Mouse (Mus musculus): ENCODE measurements around the gene Cphx2.
"Not testable (repeated sequence)": the region's sequence is repeated elsewhere in the genome, so short reads cannot be mapped to it uniquely, and the experiment has no call there.

Cphx2 gene

DNA sequence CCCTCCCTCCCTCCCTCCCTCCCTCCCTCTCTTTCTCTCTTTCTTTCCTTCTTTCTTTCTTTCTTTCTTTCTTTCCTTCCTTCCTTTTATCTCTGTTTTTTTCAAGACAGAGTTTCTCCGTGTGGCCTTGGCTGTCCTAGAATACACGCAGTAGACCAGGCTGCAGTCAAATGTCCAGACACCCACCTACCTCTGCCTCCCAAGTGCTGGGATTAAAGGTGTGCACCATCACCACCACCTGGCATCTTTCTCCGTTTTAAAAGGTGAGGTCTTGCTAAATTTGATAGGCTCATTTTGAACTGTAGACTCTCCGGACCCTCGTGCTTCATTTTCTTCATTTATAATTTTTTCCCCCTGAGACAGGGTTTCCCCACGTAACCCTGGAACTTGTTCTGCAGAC lies at the start of gene Cphx2:
Gene Cphx2, plus strand, starts transcription at position 301 of the 400 bp plus-strand sequence.
- DNase-seq (ENCODE audit: low spot score) = not testable (repeated sequence)

DNA sequence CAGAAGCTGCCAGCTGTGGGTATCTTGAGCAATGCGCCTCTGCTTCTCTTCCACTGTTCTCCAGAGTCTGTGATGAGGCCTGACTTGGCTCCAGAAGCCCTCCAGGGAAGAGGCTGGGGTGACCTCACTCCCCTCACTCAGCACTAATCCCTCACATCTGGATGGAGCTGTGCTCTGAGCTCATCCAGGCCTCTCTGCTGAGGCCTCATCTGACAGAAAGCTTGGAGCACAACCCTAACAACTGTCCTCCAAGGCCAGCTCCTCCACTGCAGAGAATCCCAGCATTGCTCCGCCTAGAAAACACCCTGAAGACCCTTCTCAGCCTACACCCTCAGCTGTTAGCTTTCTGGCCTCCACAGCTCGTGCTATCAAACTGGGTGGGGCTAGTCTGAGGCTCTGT lies 47.0 kb upstream of the Cphx2 start:
- not testable (repeated sequence) for DNase-seq (ENCODE audit: low spot score)

DNA sequence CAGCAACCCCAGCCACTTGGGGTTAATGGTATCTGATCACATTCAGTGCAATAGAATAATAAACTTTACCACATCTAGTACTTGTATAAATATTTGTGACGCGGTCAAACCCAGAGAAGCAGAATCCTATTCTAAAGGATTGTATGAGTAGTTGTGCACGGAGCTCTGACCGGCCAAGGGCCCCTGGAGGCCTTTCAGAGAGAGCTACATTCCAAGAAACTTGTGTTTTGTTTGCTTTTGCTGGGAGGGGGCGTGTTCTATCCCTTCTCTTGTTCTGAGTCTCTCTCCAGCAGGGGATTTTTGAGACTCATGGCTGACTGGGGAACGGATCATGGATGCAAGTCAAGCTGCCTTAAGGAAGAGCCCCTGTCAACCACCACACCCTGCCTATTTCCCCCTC lies 45.9 kb upstream of the Cphx2 start:
- DNase-seq (ENCODE audit: low spot score) = not testable (repeated sequence)

DNA sequence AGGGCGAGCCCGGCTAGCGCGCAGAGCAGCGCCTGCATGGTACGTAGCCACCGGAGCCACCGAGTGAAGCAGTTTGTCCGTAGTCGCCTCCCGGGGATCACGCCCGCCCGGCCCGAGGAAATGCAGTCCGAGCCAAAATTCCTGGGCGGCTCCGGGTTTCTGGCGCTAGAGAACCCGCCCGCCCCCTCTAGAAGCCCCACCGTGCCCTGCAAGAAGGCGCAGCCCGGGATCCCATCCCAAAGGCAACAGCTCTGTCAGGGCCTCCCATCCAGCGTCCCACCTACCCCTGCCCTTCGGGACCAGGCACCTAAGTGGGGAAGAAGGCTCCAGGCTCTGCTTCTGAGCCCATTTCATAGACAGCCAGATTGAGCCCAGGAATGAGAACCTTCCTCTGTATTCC lies 38.7 kb upstream of the Cphx2 start, which contains the start of gene Gm9780:
Gene Gm9780, minus strand, starts transcription at position 101 of the 400 bp plus-strand sequence.
- not testable (repeated sequence) for DNase-seq (ENCODE audit: low spot score)

DNA sequence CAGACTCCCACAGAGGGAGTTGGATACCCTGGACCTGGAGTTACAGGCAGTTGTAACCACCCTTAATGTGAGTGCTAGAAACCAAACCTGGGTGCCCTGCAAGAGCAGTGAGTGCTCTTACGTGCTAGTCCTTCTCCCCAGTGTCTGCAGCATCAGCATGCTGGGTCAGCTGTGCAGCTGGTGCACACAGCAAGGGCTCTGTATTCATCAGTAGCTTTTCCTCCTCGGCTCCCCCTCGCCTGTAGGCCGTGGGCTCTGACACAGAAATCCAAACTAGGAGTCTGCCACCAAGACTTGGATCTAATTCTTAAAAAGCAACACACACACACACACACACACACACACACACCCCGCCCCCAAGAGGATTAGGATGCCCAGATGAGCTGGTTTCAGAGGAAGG lies 36.3 kb upstream of the Cphx2 start:
- not testable (repeated sequence) for DNase-seq (ENCODE audit: low spot score)

DNA sequence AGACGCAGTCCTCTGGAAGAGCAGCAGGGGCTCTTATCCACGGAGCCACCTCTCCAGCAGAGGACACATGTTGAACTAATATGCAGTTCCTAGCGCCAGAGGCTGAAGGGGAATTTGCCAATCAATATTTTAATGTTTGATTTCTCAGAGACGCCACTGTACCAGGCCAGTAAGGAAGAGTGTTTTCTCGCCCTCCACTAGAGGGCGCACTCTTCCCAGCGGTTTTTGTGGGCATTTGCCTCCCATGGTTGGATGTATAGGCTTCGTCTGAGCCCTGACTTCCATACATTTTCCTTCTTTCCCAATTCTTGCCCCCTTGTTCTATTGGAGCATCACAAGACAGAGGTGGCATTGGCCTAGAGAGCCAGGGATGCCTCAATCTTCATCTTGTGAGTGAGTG lies 34.3 kb upstream of the Cphx2 start:
- DNase-seq (ENCODE audit: low spot score) = not testable (repeated sequence)

DNA sequence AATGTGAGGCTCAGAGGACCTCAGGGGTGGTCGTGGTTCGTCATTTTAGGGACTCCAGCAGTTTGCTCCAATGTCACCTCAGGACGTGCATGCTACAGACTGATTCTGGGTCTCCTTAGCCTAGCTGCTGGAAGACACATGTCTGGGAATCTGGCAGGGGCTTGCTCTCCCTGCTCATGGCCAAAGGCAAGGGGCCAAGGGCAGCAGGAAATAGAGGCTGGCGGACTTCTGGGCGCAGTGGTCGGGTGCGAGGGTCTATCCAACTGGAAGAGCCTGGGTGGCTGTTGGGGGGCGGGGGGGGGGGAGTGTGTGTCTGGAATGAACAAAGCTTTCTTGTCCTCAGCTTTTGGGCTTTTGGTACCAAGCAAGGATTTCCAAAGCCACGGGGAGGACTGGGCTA lies 32.5 kb upstream of the Cphx2 start:
- DNase-seq (ENCODE audit: low spot score) = not testable (repeated sequence)

DNA sequence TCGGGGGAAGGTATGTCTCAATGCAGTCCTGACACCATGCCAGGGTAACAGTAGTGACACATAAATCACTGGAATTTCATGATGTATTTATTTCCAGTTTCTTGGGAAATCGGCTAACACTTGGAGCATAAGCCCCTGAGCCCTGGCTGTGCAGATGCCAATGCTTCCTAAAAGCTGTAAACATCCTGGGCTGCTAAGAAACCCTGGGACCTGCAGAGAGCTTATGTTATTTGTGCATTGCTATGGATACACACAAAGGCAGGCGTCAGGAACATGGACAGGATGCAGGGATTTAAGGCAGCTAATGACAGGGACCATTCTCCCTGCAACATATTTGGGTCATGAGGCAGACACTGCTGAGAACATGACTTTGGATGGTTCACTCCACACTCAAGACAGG lies 23.1 kb upstream of the Cphx2 start:
- not testable (repeated sequence) for DNase-seq (ENCODE audit: low spot score)

DNA sequence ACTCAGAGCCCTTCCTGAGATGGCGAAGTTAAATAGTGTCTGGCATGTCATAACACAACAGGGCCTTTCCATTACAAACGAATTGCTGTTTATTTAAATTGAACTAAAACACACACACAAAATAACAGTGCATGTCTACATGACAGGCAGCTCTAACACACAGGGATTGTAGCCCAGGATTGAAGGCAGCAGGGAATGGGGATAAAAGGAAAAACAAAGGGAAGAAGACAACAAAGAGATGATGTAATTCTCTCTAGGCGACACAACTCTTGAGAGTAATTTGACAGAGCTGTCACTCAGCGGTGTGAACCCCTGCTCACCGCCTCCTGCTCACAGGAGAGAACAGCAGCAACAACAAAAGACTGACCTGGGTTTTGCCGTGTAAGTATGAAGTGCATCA lies 22.0 kb upstream of the Cphx2 start:
- not testable (repeated sequence) for DNase-seq (ENCODE audit: low spot score)

DNA sequence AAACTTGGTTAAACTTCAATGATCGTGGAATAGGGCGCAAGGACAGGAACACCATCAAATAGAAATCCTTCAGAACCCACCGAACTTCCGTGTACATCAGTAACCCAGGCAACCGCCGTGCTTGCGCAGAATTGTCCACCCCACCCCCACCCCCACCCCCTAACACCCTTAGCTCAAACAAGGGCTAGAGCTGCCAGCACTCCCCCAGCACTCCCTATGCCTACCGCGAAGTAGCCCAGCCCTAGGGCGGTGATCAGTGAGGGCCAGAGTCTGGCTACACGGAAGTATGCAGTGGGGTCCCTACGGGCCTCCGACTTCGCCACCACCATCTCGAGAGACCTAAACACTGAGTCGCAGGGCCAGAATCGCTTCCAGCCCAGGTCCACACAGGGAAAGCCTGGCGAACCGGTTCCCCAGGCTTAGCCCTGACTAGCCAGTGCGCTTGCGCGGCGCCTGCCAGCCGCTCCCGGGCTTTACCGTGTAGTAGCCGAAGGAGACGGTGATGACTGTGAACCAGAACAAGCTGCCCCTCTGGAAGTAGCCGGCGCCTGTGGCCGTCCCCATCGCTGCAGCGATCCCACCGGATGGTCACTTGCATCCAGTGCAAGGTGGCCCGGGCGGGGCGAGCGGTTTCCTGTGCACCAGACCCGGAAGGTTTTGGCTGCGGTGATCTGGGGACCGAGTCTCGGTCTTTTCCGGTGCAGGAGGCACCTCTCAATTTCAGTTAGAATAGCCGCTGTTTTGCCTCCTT lies 14.6 kb upstream of the Cphx2 start:
- DNase-seq (ENCODE audit: low spot score) = not testable (repeated sequence)

DNA sequence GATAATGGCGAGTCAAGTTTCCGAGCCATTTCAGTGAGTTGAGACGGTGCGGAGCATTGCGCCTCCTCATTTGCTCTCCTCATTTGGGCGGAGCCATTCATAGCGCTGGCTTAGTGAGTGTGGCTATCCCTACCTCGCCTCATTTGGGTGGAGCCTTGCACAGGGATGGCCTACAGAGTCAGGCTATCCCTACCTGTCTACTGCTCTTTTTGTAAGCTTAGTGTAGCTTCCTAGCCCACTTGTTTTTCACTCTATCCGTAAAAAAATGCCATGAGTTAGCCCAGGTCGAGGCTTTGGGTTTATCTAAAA lies 14.0 kb upstream of the Cphx2 start, which contains the start of gene Tmem254c:
Gene Tmem254c, minus strand, starts transcription at position 31 of the 309 bp plus-strand sequence.
- DNase-seq (ENCODE audit: low spot score) = not testable (repeated sequence)

DNA sequence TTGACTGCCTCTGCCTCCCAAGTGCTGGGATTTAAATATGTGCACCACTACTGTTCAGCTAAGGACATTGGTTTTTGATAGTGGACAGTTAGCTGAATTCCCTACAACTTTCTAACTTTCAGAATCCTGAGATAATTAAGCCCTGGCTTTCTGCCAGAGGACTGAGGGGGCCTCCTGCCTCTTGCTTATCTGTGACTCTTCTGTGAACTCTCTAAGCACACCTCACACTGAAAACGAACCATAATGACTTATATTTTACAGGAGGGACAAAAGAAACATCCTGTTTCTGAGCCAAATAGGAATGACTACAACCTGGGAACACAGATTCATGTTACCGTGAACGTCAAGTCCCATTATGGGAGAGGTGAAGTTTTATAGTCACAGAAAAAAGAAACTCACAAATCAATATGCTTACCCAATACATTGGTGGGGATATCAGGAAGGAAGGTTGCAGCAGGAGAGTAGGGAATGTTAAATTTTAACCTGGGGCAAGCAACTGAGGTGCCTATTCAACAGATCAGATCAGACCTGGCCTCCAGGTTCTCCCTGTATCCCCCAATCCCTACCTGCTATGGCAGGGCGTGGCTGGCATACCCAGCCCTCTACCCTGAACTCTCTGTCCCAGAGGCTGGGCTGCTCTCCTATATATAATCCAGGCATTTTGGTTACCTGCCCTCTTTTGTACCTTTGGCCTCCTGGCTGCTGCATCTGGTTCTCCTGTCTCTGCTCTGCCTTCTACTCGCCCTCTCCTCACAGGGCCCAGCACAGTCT lies 4.5 kb upstream of the Cphx2 start:
- DNase-seq (ENCODE audit: low spot score) = not testable (repeated sequence)

DNA sequence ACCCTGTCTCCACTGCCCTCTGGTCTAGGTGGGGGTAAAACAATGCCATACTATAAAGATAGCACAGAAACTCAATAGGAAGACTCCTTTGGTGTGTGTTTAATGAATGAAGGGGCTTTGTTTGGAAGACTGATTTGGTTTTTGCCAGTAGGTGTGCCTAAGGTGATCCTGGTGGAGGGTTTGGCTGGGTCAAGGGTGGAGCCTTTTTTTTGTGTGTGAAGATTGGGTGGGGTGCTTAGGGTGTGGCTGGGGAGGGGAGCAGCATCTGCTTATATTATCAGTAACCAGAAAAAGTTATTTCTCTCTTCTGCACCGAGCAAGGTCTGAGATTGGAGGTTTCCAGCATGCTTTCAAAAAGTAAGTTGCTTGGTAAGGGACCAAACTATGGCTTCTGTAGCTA lies 681 bp downstream of the Cphx2 start, which contains the start of gene Cphx3:
Gene Cphx3, plus strand, starts transcription at position 301 of the 400 bp plus-strand sequence.
- not testable (repeated sequence) for DNase-seq (ENCODE audit: low spot score)

DNA sequence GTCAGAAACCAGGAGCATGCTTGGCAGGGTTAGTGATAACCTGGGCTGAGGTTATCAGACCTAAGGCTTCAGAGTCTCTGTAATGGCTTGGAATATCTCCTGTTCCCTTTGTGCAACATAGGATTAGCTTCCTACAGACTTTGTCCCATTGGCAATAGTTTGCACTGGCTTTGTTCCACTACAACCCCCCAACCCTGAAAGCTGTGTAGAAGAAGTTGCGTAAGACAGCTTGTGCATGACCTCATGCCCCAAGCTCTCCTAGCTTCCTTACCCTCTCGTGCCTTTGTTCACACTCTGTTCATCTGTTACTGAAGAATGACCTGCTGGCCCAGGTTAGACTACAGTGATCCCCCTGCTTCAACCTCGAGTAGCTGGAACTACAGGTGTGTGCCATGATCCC lies 16.3 kb downstream of the Cphx2 start:
- DNase-seq (ENCODE audit: low spot score) = not testable (repeated sequence)

DNA sequence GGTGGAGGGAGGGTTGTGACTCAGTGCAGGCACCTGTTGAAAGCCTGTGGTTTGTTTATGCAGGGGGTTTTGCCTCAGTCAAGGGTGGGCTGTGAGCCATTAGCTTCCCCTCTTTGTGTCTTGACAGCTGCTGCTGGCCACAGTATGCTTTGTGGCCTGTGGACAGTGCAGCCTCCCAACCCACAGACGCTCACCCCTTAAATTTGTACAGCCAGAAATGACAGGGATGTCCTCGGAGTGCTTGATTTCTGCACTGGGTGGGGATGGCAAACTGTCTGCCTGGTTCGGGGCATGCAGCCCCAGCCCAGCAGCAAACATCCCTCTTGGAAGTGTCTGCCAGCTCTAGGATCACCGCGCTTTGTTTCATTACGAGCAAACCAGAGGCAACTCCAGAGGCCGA lies 36.8 kb downstream of the Cphx2 start, which contains the start of gene Duxbl2:
Gene Duxbl2, plus strand, starts transcription at position 200 of the 400 bp plus-strand sequence.
- DNase-seq (ENCODE audit: low spot score) = not testable (repeated sequence)

DNA sequence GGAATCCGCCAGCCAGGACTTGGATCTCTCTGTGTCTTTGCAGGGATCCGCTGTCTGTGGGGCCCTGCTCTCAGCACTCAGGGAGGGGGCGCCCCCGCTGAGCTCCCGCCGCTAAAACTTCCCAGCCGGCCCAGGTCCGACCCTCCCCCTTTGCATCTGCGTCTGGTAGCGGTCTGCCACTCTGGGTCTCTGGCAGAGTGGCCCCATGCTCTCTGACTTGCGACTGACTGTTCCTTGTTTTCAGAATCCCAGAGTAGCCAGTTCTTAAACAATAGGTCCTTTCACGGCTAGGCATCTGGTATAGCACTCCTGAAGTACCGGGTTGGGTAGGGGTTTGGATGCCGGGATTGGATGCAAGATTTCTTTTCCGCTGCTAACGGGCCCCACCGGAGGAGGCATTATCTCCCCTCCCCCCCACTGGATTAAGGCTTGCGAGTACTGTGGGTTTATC lies 37.3 kb downstream of the Cphx2 start:
- DNase-seq (ENCODE audit: low spot score) = not testable (repeated sequence)

DNA sequence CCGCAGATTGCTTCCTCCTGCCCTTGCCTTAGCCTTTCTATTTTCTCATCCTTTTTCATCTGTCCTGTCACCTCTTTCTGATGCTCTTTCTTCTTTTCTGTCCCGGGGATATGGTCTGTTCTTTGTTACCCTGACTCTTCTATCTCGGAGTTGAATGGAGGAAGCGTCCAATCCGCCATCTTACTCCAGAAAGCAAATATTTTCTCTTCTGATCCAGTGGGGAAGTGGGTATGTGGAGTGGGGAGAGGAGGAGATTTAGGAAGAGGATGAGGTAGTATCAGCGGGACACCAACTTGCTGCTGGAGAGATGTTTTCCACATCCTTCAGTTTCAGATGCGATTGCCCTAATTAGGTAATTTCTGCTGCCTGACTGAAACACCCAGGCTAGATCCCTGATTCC lies 37.8 kb downstream of the Cphx2 start:
- DNase-seq (ENCODE audit: low spot score) = not testable (repeated sequence)
